Mouse (Mus musculus): ENCODE data around the gene Icmt. TPM values are rescaled to one million over a fixed set of nuclear protein-coding genes. Genes with fewer than 3 reads are reported as not detected.
A peak's percentile ranks its signal among the peaks of the same experiment; 100 is the strongest.

The Icmt gene
- total and polyA plus RNA-seq, 2 experiments from 2014 or later = 16.4 to 42.6 TPM

DNA sequence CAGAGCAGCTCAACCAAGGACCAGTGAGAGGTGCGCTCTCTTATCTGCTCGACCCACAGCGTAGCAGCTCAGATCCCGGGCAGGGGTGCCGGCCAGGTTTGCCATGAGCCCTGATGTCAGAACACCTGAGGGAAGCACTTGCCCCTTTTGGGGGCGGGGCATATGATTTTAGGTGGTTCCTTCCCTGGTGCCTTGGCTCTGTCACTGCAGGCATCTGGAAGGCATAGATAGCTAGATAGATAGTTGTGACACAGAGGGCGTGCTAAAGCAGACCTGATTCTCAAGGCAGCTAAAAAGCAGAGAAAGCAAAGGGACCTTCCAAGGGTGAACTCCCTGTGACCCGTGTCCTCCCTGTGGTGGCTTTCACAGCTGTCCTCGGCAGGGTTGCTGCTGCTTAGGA, 33.9 kb upstream of the Icmt start:
- H3K36me3 ChIP-seq (ENCODE audit: insufficient read depth, low read length) = peaks cover 12% of the 10 kb centered on the region; the same call in 1 of the 2 replicates
- DNase-seq (ENCODE audit: low spot score) = no peak
- no peaks in the 10 kb centered on the region for H3K9me3 ChIP-seq (ENCODE audit: low read length)
- ATAC-seq = no peak
- no peak for TF ChIP-seq CTCF (IDR thresholded peaks at IDR 0.05; ENCODE audit: low read depth)
- H3K27me3 ChIP-seq (ENCODE audit: insufficient read depth, low read length) = no peaks in the 10 kb centered on the region
- 68% methylated on average over 9 of the region's 9 CpGs for WGBS
- no peak overlapping the region for H3K27ac ChIP-seq
- H3K4me3 ChIP-seq (ENCODE audit: low read length) = no peak overlapping the region
- H3K9ac ChIP-seq (replicated peaks; ENCODE audit: low read length) = no peak overlapping the region
- no peak overlapping the region for H3K4me2 ChIP-seq (ENCODE audit: low read depth, low read length)
- peaks cover 6% of the 10 kb centered on the region for H3K4me1 ChIP-seq (ENCODE audit: insufficient read depth, low read length)

DNA sequence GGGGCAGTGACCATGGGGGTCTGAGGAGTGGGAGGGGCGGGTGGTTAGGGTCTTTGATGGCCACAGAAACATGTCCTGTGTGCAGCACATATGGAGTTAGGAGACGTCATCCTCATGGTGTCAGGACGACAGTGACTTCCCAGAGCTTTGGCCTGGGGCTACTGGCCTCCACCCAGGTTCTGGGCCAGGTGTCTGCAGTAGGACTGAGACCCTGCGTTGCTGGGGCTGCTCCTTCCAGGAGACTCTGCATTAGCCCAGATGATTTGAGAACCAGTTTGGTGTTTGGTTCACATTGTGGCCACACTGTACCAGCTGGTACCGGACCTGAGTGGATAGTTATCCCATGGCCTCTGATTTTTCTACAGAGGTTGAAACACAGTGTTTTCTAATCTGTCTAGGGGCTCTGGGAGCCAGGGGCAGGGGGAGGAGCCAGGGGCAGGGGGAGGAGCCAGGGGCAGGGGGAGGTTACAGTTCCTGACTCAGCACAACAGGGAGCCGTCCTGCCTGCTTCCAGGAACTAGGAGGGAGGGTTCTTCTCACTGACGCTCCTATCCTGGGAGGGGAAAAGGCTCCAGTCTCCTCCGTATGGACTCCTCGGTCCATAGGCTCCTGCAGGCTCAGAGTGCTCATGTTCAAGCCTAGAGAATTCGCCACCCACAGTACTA, 33.4 kb upstream of the Icmt start:
- Histone ChIP-seq H3K9me3 (ENCODE audit: low read length) (no peaks in the 10 kb centered on the region), H3K9ac (replicated peaks; ENCODE audit: low read length) (no peak overlapping the region), H3K4me1 (ENCODE audit: insufficient read depth, low read length) (peaks cover 6% of the 10 kb centered on the region), H3K4me3 (ENCODE audit: low read length) (no peak overlapping the region), H3K27me3 (ENCODE audit: insufficient read depth, low read length) (no peaks in the 10 kb centered on the region), H3K27ac (peak overlapping the region; percentile 48; the same call in 1 of the 2 replicates), H3K36me3 (ENCODE audit: insufficient read depth, low read length) (peaks cover 12% of the 10 kb centered on the region; the same call in 1 of the 2 replicates), H3K4me2 (ENCODE audit: low read depth, low read length) (no peak overlapping the region)
- WGBS = 28% methylated on average over 10 of the region's 10 CpGs
- ATAC-seq = no peak
- DNase-seq (ENCODE audit: low spot score) = peak; percentile 50
- TF ChIP-seq CTCF (IDR thresholded peaks at IDR 0.05; ENCODE audit: low read depth) = no peak

DNA sequence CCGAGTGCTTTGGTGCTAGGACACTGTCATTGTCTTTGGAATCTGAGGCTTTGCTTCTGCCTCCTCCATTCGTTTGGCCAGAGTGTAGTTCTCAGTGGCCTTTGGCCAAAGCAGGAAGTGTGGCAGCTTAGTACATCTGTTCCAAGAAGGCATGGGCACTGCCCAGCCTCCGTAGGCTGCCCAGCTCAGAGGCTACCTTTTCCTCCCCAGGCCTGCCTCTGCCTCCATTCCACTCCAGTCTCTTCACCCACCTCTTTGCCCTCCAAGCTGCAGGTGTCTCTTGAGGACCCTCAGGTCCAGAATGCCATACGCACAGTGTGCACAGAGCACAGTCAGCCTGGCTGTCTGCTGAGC, 32.9 kb upstream of the Icmt start:
- ATAC-seq = no peak
- H3K27ac ChIP-seq = peak overlapping the region; percentile 48; the same call in 1 of the 2 replicates
- H3K4me2 ChIP-seq (ENCODE audit: low read depth, low read length) = no peak overlapping the region
- H3K36me3 ChIP-seq (ENCODE audit: insufficient read depth, low read length) = peaks cover 12% of the 10 kb centered on the region; the same call in 1 of the 2 replicates
- no peaks in the 10 kb centered on the region for H3K9me3 ChIP-seq (ENCODE audit: low read length)
- WGBS = 39% methylated on average over 4 of the region's 4 CpGs
- TF ChIP-seq CTCF (IDR thresholded peaks at IDR 0.05; ENCODE audit: low read depth) = no peak
- no peak overlapping the region for H3K4me3 ChIP-seq (ENCODE audit: low read length)
- no peaks in the 10 kb centered on the region for H3K27me3 ChIP-seq (ENCODE audit: insufficient read depth, low read length)
- peaks cover 6% of the 10 kb centered on the region for H3K4me1 ChIP-seq (ENCODE audit: insufficient read depth, low read length)
- DNase-seq (ENCODE audit: low spot score) = no peak
- no peak overlapping the region for H3K9ac ChIP-seq (replicated peaks; ENCODE audit: low read length)

DNA sequence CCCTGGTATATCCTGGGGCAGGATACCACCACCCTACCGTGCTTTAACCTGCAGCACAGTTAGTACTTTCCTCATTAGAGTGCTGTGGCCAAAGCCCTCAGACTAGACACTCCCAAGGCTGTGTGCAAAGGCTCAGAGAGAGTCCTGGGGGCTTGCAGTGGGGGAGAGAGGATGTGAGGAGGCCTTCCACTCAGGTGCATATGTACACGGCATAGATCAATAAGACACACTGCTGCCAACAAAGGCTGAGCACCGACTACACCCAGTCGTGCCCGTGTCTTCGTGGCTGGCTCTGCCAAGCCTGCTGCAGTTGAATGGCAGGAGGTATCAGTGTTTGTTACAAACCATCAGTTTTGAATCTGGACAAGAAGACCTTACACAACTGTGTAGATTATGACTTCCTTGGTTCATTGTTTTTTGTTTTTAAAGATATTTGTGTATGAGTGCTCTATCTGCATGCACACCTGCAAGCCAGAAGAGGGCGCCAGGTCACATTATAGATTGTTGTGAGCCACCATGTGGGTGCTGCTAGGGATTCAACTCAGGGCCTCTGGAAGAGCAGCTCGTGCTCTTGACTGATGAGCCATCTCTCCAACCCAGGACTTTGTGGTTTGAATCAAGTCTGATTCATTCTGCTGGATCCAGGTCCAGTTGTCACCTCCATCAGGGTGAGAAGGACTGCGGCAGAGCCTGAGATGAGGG, 32.0 kb upstream of the Icmt start:
- TF ChIP-seq CTCF (IDR thresholded peaks at IDR 0.05; ENCODE audit: low read depth) = peak; percentile 60
- H3K4me3 ChIP-seq (ENCODE audit: low read length) = no peak overlapping the region
- no peak overlapping the region for H3K9ac ChIP-seq (replicated peaks; ENCODE audit: low read length)

DNA sequence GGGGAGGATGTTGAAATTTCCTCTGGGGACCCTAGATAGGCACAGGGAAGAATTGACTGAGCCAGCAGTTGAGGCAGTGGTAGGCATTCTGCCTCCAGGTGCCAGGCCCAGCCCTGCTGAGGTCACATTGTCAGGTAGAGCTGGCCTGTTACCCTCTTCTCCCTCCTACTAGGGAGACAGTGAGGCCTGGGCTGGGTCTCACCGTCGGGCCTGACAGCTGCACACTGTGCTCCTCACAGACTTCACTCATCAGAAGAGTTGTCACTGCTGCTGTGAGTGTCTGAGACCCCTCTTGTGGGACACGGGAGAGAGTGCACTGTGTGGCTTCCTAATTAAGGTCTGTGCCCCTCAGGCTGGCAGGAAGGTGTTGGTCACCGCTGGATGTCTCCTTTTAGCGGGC, 31.2 kb upstream of the Icmt start:
- H3K9ac ChIP-seq (replicated peaks; ENCODE audit: low read length) = no peak overlapping the region
- H3K4me1 ChIP-seq (ENCODE audit: insufficient read depth, low read length) = peaks cover 6% of the 10 kb centered on the region
- no peak for TF ChIP-seq CTCF (IDR thresholded peaks at IDR 0.05; ENCODE audit: low read depth)
- DNase-seq (ENCODE audit: low spot score) (no peak), ATAC-seq (no peak; the same call in 1 of the 2 replicates)
- H3K27me3 ChIP-seq (ENCODE audit: insufficient read depth, low read length) = no peaks in the 10 kb centered on the region
- 0 out of 2 replicates have a peak, but pooled peaks cover 6% of the 10 kb centered on the region for H3K36me3 ChIP-seq (ENCODE audit: insufficient read depth, low read length)
- peak overlapping the region; percentile 64 for H3K27ac ChIP-seq
- no peak overlapping the region for H3K4me3 ChIP-seq (ENCODE audit: low read length)
- WGBS = 36% methylated on average over 5 of the region's 5 CpGs
- H3K4me2 ChIP-seq (ENCODE audit: low read depth, low read length) = no peak overlapping the region
- no peaks in the 10 kb centered on the region for H3K9me3 ChIP-seq (ENCODE audit: low read length)

More for the DNA sequence above, 32.0 kb upstream of the Icmt start:
- H3K4me2 ChIP-seq (ENCODE audit: low read depth, low read length) = no peak overlapping the region
- WGBS = 93% methylated on average over 9 of the region's 9 CpGs
- no peaks in the 10 kb centered on the region for H3K27me3 ChIP-seq (ENCODE audit: insufficient read depth, low read length)
- peaks cover 6% of the 10 kb centered on the region for H3K4me1 ChIP-seq (ENCODE audit: insufficient read depth, low read length)
- no peaks in the 10 kb centered on the region for H3K9me3 ChIP-seq (ENCODE audit: low read length)
- DNase-seq (ENCODE audit: low spot score) (peak; percentile 54), ATAC-seq (no peak)
- H3K36me3 ChIP-seq (ENCODE audit: insufficient read depth, low read length) = peaks cover 10% of the 10 kb centered on the region; the same call in 1 of the 2 replicates
- H3K27ac ChIP-seq = peak overlapping the region; percentile 64; the same call in 1 of the 2 replicates

DNA sequence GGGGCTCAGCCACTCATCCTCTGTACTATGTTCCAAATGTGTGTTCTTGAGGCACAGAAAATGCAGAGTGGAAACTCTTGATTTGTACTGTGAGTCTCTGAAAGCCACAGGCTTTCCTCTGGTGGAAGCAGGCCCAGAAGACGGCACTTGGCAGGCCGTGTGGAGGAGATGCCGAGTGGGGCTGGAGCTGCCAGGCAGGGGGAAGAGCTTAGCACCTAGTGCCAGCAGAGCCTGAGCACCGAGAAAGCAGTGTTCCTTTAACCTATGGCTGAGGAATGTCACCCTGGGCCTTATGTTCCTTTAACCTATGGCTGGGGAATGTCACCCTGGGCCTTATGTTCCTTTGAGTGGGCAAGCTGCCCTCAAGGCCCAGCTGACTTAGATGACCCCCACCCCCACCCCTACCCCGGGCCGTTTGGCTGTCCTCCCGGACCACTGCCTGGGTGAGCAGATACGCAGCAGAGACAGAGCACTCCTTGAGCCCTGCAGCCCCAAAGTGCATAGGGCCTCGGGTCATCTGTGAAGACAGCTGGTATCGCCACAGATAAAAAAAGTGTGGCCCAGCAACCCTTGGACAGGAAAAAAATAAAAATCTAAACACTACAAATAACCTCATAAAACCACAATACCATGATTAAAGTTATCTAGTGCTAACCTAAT, 30.7 kb upstream of the Icmt start:
- peaks cover 6% of the 10 kb centered on the region for H3K4me1 ChIP-seq (ENCODE audit: insufficient read depth, low read length)
- 35% methylated on average over 10 of the region's 10 CpGs for WGBS
- no peak overlapping the region for H3K4me3 ChIP-seq (ENCODE audit: low read length)
- ATAC-seq (no peak), DNase-seq (ENCODE audit: low spot score) (peak; percentile 65)
- H3K9ac ChIP-seq (replicated peaks; ENCODE audit: low read length) = no peak overlapping the region
- H3K27ac ChIP-seq = peak overlapping the region; percentile 64
- no peaks in the 10 kb centered on the region for H3K9me3 ChIP-seq (ENCODE audit: low read length)
- no peak for TF ChIP-seq CTCF (IDR thresholded peaks at IDR 0.05; ENCODE audit: low read depth)
- H3K36me3 ChIP-seq (ENCODE audit: insufficient read depth, low read length) = 0 out of 2 replicates have a peak, but pooled peaks cover 1% of the 10 kb centered on the region
- no peak overlapping the region for H3K4me2 ChIP-seq (ENCODE audit: low read depth, low read length)
- no peaks in the 10 kb centered on the region for H3K27me3 ChIP-seq (ENCODE audit: insufficient read depth, low read length)
